Mouse (Mus musculus): Measurements from ENCODE around the gene Corin. TPM values are rescaled to one million over a fixed set of nuclear protein-coding genes. Genes with fewer than 3 reads are reported as not detected.

The Corin gene
- polyA plus RNA-seq, 1 experiment from 2014 or later, result 1.0 TPM

DNA sequence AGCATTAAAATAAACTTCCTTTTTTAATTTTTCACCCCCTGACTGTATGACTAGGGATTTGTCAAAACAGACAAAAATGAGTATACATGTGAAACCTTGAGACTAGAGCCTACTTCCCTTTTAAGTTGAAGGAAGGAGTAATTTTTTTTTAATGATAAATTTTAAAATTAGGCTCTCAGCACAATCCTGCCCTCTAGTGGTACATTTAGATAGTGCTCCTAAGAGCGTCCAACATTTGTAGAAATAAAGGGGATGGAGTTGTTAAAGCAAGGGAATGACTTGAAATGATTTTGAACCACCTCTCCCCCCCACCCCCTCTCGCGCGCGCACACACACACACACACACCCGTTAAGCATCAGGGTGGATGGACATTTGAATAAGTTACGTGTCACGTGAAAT is 234.6 kb downstream of the Corin start:
- Histone ChIP-seq H3K4me1 (no peaks in the 10 kb centered on the region), H3K9ac (no peak overlapping the region), H3K27me3 (no peaks in the 10 kb centered on the region), H3K4me2 (no peak overlapping the region), H3K36me3 (replicated peaks) (no peaks in the 10 kb centered on the region), H3K27ac (no peak overlapping the region), H3K4me3 (replicated peaks) (no peak overlapping the region), H3K9me3 (no peaks in the 10 kb centered on the region)
- ATAC-seq (ENCODE audit: low FRiP score), result no peak
- WGBS, result 62% methylated on average over 8 of the region's 8 CpGs

DNA sequence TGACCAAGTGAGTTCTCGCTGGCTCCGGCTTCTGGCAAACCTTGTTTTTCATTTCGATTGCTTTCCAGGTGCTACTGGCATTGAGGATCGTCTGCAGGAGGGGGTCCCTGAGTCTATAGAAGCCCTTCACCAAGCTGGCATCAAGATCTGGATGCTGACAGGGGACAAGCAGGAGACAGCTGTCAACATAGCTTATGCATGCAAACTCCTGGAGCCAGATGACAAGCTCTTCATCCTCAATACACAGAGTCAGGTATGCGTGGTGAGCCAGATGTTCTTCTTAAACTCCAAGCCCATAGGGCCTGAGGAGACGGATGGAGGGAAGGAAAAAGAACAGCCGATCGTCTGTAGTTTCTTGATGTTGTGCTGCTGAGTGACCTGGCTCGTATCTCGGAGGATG is 235.1 kb downstream of the Corin start:
- ATAC-seq (ENCODE audit: low FRiP score), result no peak
- no peak overlapping the region for H3K27ac ChIP-seq
- H3K4me3 ChIP-seq (replicated peaks), result no peak overlapping the region
- no peak overlapping the region for H3K9ac ChIP-seq
- H3K36me3 ChIP-seq (replicated peaks), result no peaks in the 10 kb centered on the region
- no peaks in the 10 kb centered on the region for H3K4me1 ChIP-seq
- H3K4me2 ChIP-seq, result no peak overlapping the region
- no peaks in the 10 kb centered on the region for H3K9me3 ChIP-seq
- no peaks in the 10 kb centered on the region for H3K27me3 ChIP-seq
- WGBS, result 86% methylated on average over 10 of the region's 10 CpGs

DNA sequence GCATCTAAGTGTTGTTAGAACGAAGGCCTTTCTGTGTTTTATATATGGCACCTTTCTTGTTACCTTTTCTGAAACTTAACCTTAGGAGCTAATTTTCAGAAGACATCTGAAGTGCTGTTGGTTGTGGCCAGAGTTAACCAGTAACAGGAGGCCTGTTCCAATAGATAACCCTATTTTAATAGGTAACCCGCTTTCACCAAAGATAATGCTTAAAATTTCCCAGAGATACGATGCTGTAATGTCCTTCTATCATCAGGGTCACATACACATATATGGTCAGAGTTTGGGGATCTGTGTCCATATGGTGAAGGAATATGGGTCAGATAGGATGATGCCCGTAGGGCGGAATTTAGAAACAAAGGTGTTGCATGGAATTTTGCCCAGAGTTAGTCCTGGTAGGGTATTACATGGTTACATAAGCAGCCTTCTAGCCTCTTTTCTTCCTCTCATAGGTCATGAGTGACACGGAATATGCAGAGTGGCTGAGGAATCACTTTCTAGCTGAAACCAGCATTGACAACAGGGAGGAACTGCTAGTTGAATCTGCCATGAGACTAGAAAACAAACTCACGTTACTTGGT is 237.2 kb downstream of the Corin start:
- H3K4me2 ChIP-seq, result no peak overlapping the region
- no peak for ATAC-seq (ENCODE audit: low FRiP score)

GRCm38 (mm10) chr5:72264195-72264751 is 240.0 kb downstream of the Corin start:
- WGBS, result 87% methylated on average over 15 of the region's 15 CpGs
- no peaks in the 10 kb centered on the region for H3K36me3 ChIP-seq (replicated peaks)
- no peaks in the 10 kb centered on the region for H3K4me1 ChIP-seq
- H3K27me3 ChIP-seq, result no peaks in the 10 kb centered on the region
- ATAC-seq (ENCODE audit: low FRiP score), result no peak
- H3K9ac ChIP-seq, result no peak overlapping the region
- H3K9me3 ChIP-seq, result no peaks in the 10 kb centered on the region
- no peak overlapping the region for H3K4me2 ChIP-seq
- H3K27ac ChIP-seq, result no peak overlapping the region
- H3K4me3 ChIP-seq (replicated peaks), result no peak overlapping the region

More for the DNA sequence above, 237.2 kb downstream of the Corin start:
- no peaks in the 10 kb centered on the region for H3K36me3 ChIP-seq (replicated peaks)
- H3K27ac ChIP-seq, result no peak overlapping the region
- no peaks in the 10 kb centered on the region for H3K4me1 ChIP-seq
- H3K27me3 ChIP-seq, result no peaks in the 10 kb centered on the region
- no peaks in the 10 kb centered on the region for H3K9me3 ChIP-seq
- H3K4me3 ChIP-seq (replicated peaks), result no peak overlapping the region
- 95% methylated on average over 7 of the region's 7 CpGs for WGBS
- H3K9ac ChIP-seq, result no peak overlapping the region

DNA sequence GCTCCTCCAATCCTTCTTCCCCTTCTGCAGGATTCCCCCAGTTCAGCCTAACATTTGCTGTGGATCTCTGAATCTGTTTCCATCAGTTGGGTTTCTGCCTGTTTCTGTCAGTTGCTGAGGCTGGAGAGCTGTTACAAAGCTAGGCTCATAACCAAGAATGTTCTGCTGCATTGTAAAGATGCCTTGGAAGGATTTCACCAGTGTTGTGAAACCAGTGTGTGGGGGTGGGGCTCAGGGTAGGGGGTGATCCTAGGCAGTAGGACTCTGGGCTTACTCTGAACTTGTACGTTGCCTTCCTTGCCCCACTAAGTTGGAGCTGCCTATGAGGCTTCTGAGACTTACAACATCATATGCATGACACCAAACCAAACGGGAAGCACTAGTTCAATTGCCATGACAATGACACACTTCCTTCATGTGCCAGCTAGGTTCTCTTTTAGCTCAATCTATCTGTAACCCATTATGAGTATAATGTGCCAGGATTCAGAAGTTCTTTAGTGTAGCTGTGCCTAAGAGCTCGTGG is 242.4 kb downstream of the Corin start:
- no peaks in the 10 kb centered on the region for H3K9me3 ChIP-seq
- H3K4me3 ChIP-seq (replicated peaks), result no peak overlapping the region
- no peak overlapping the region for H3K27ac ChIP-seq
- no peaks in the 10 kb centered on the region for H3K27me3 ChIP-seq
- H3K9ac ChIP-seq, result no peak overlapping the region
- H3K4me2 ChIP-seq, result no peak overlapping the region
- H3K4me1 ChIP-seq, result no peaks in the 10 kb centered on the region
- H3K36me3 ChIP-seq (replicated peaks), result no peaks in the 10 kb centered on the region
- 87% methylated on average over 3 of the region's 3 CpGs for WGBS
- no peak for ATAC-seq (ENCODE audit: low FRiP score)

GRCm38 (mm10) chr5:72259298-72259621 is 245.0 kb downstream of the Corin start:
- Histone ChIP-seq H3K27me3 (no peaks in the 10 kb centered on the region), H3K4me1 (no peaks in the 10 kb centered on the region), H3K9me3 (no peaks in the 10 kb centered on the region), H3K4me2 (no peak overlapping the region), H3K27ac (no peak overlapping the region), H3K36me3 (replicated peaks) (no peaks in the 10 kb centered on the region), H3K9ac (no peak overlapping the region), H3K4me3 (replicated peaks) (no peak overlapping the region)
- ATAC-seq (ENCODE audit: low FRiP score), result 0 out of 2 replicates have a peak, but pooled peaks have one; percentile 6
- 82% methylated on average over 3 of the region's 3 CpGs for WGBS

- no peak overlapping the region for H3K4me3 ChIP-seq (replicated peaks)
- 84% methylated on average over 17 of the region's 17 CpGs for WGBS
- H3K9ac ChIP-seq, result no peak overlapping the region
- no peak overlapping the region for H3K4me2 ChIP-seq
- H3K36me3 ChIP-seq (replicated peaks), result no peaks in the 10 kb centered on the region
- no peak for ATAC-seq (ENCODE audit: low FRiP score)
- H3K9me3 ChIP-seq, result no peaks in the 10 kb centered on the region
- no peaks in the 10 kb centered on the region for H3K4me1 ChIP-seq
- H3K27ac ChIP-seq, result no peak overlapping the region
- no peaks in the 10 kb centered on the region for H3K27me3 ChIP-seq
Measured at GRCm38 (mm10) chr5:72258409-72259297, 245.6 kb downstream of the Corin start.

GRCm38 (mm10) chr5:72257084-72257483 is 247.2 kb downstream of the Corin start:
- no peak overlapping the region for H3K4me2 ChIP-seq
- no peak overlapping the region for H3K4me3 ChIP-seq (replicated peaks)
- no peaks in the 10 kb centered on the region for H3K36me3 ChIP-seq (replicated peaks)

DNA sequence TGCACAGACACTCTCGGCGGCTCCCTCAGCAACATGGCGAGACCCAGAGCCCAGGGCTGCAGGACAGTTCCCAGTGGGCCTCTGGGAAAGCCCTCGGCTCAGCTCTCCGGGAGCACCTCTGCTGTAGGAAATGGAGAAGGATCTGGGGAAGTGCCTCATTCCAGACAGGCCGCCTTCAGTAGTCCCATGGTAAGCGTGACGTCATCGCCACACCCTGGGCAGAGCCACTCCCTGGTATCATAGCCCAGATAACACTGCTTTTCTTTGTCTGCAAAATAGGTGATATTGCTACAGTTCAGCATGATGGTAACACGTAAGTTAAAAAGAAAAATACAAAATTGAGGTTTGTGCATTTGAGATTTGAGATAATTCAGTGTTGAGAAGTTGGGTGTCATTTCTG is 249.3 kb downstream of the Corin start:
- Histone ChIP-seq H3K27ac (no peak overlapping the region), H3K4me2 (no peak overlapping the region), H3K4me1 (no peaks in the 10 kb centered on the region), H3K27me3 (no peaks in the 10 kb centered on the region), H3K9ac (no peak overlapping the region), H3K36me3 (replicated peaks) (no peaks in the 10 kb centered on the region), H3K9me3 (no peaks in the 10 kb centered on the region), H3K4me3 (replicated peaks) (no peak overlapping the region)
- no peak for ATAC-seq (ENCODE audit: low FRiP score)
- 95% methylated on average over 10 of the region's 10 CpGs for WGBS

More at GRCm38 (mm10) chr5:72257084-72257483, 247.2 kb downstream of the Corin start:
- no peaks in the 10 kb centered on the region for H3K27me3 ChIP-seq
- H3K9me3 ChIP-seq, result no peaks in the 10 kb centered on the region
- ATAC-seq (ENCODE audit: low FRiP score), result no peak
- no peak overlapping the region for H3K9ac ChIP-seq
- H3K4me1 ChIP-seq, result no peaks in the 10 kb centered on the region
- H3K27ac ChIP-seq, result no peak overlapping the region
- WGBS, result 87% methylated on average over 10 of the region's 10 CpGs

- Histone ChIP-seq H3K36me3 (replicated peaks) (no peaks in the 10 kb centered on the region), H3K4me1 (no peaks in the 10 kb centered on the region), H3K4me2 (no peak overlapping the region), H3K27me3 (no peaks in the 10 kb centered on the region), H3K27ac (no peak overlapping the region), H3K9ac (no peak overlapping the region), H3K9me3 (no peaks in the 10 kb centered on the region), H3K4me3 (replicated peaks) (no peak overlapping the region)
- 97% methylated on average over 1 of the region's 1 CpGs for WGBS
- no peak for ATAC-seq (ENCODE audit: low FRiP score)
Measured at GRCm38 (mm10) chr5:72250180-72250579, 254.1 kb downstream of the Corin start.

Measured in forebrain, embryonic 12.5 days (tissue).